Mouse (Mus musculus): ENCODE data around the gene Trappc4.
"Not testable (repeated sequence)": the region's sequence is repeated elsewhere in the genome, so short reads cannot be mapped to it uniquely, and the experiment has no call there.

Trappc4 gene

DNA sequence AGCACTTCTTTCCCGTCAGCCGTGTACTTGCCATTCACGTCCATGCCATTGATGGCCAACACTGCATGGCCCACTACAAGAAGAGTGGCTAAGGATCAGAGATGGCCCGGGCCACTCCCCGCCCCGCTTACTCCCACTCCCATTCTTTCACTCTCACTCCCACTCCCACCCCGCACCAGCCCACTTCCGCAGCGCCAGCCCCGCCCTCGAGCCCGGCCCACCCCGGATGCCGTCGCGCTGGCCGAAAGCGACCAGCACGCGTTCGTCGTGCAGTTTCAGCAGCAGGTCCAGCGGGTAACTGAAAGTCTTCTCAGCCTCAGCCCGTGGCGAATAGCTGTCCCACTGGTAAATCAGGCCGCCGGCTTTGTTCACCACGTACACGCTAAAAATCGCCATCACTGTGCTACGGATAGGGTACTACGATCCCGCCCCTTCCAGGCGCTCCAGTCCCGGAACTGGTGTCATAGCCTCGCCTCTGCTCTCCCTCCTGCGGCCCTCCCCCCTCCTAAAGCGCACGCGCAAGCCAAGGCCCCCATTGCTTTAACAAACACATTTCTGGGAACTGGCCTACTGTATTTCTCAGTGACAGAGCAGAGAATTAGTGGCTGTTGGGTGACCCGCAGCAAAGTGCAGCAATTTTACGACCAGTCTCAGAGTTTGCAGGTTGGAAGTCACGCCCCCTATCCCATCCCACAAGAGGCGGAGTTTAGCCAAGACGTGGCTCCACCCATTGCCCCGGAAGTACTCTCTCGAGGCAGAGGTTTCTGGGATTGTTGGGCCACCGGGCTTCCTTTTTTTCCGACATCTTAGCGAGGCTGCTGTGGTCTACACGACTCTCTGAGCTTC lies at the start of gene Trappc4, which contains the start of gene Rps25:
Gene Trappc4 (minus strand): TSS at position 695 of the 846 bp plus-strand sequence.
Gene Rps25 (plus strand): TSS at position 234 of the 846 bp plus-strand sequence.
- peak; percentile 87 to 91 for DNase-seq (ENCODE audit: low spot score in 2 of 2)

DNA sequence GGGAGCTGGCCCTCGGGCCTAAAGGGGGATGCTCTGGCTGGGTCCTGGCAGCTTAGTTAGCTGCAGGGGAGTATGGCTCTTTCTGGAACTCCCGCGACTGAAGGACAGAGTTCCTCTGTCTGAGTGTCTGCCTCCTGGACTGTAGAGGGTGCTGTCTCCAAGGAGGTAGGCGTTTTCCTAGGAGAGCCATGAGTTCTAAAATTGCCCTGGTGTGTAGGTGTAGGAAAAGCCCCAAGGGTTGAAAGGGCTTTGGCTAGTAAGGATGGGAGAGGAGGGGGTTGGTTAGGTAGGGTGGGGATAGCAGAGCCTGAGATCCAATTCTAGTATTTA lies 47.5 kb upstream of the Trappc4 start, which contains the start of gene Upk2:
Gene Upk2 (minus strand): TSS at position 86 of the 330 bp plus-strand sequence.
- no peak for DNase-seq (ENCODE audit: low spot score in 2 of 2)

GRCm38 (mm10) chr9:44454132-44454890 lies 46.9 kb upstream of the Trappc4 start:
- peak; percentile 60 to 85 for DNase-seq (ENCODE audit: low spot score in 2 of 2)

DNA sequence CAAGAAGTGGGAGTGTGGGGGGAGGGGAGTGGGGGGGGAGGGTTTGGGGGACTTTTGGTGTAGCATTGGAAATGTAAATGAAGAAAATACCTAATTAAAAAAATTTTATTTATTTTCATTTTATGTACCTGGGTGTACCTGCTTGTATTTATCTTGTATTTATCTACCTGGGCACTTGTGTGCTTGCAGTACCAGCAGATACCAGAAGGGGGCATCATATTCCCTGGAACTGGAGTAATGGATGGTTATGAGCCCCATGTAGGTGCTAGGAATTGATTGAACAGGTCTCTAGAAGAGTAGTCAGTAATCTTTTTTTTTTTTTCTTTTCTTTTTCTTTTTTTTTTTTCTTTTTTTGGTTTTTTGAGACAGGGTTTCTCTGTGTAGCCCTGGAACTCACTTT lies 43.0 kb upstream of the Trappc4 start:
- no peak for DNase-seq (ENCODE audit: low spot score in 2 of 2)

DNA sequence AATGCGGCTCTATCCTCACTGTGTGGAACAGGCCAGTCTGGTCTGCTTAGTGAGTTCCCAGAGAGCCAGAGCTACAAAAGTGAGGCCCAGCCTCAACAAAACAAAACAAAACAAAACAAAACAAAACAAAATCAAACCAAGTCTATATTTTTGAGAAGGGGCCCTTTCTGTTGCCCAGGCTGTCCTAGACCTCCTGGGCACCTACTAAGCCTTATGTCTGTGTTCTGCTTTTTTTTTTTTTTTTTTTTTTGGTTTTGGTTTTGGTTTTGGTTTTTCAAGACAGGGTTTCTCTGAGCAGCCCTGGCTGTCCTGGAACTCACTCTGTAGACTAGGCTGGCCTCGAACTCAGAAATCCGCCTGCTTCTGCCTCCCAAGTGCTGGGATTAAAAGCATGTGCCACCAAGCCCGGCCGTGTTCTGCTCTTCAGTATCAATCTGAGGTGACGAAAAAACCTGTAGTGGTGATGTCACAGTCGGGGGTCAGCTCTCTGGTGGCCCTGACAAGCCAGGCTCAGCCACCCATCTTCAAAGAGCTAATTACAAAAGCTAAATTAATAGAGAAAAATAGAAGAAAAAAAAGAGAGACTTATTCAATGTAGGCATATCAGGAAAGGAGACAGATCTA lies 37.1 kb upstream of the Trappc4 start:
- DNase-seq (ENCODE audit: low spot score in 2 of 2): not testable (repeated sequence)

GRCm38 (mm10) chr9:44440961-44441360 lies 33.6 kb upstream of the Trappc4 start, which contains the start of gene Foxr1:
TSS of gene Foxr1 (minus strand) at chr9:44441136.
- no peak for DNase-seq (ENCODE audit: low spot score in 2 of 2)

DNA sequence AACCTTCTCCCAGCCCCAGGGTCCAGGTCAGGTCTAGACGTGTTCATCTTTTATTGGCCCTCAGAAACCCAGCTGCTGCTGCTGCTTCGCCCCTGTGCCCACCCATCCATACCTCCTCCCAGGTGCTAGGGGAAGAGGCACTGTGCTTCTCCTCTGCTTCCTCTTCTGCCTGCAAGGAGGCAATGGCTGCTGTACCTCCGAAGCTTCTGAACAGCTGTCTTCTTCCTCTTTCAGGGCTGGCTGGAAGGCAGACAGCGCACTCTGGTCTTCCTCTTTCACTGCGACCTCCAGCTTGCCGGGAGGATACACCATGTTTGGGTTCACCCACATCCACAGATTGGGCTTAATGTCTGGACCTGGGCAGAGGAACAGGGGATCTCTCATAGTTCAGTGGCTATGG lies 28.3 kb upstream of the Trappc4 start:
- DNase-seq (ENCODE audit: low spot score in 2 of 2): no peak

DNA sequence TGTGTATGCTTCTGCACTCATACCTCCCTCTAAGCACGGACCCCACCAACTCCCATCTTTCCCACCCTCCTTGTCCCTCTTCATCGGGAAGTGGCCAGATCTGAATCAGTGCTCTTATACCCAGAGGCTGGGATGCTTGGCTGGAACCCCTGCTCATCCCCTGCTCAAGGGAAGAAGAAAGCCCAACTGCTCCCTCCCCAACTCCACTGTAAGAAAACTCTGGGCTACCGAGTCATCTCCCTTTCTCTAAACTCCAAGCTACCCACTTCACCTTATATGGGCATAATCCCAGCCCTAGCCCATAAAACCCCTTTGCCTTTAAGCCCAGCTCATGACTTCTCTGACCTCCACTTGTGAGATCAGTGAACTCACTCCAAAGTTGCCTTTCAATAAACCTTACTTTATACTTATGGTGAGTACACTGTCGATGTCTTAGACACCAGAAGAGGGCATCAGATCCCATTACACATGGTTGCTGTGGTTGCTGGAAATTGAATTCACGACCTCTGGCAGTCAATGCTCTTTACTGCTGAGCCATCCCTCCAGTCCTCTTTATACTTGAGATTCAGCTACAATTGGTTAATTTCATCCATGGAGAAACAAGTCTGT lies 25.3 kb upstream of the Trappc4 start:
- DNase-seq (ENCODE audit: low spot score in 2 of 2): no peak

GRCm38 (mm10) chr9:44423576-44423975 lies 16.2 kb upstream of the Trappc4 start:
- no peak for DNase-seq (ENCODE audit: low spot score in 2 of 2)

DNA sequence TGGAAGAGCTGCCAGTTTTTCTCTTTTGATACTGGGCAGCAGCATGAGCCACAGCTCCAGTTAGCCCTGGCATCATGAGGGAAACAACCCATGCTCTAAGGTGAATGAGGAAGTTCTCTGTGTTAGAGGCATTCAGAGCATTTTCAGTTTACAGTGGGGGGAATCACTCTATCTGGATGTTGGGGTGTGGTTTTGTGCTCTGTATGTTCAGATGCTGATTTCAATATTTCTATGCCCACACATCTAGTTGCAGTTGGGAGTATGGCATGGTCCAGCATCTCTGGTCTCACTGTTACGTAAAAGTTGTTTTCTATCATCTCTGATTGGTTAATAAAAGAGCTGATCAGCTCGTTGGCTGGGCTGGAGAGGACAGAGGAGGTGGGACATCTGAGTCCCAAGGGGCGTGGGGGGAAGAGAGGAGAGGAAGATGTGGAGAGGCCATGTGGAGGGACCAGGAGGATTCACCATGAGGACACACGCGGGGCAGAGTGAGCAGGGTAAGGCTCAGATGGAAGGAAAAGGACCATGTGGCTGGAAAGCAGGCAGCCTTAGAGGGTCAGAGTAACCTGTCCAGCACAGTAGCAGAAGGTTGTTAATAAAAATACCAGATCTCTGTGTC lies 13.0 kb upstream of the Trappc4 start:
- no peak for DNase-seq (ENCODE audit: low spot score in 2 of 2)

DNA sequence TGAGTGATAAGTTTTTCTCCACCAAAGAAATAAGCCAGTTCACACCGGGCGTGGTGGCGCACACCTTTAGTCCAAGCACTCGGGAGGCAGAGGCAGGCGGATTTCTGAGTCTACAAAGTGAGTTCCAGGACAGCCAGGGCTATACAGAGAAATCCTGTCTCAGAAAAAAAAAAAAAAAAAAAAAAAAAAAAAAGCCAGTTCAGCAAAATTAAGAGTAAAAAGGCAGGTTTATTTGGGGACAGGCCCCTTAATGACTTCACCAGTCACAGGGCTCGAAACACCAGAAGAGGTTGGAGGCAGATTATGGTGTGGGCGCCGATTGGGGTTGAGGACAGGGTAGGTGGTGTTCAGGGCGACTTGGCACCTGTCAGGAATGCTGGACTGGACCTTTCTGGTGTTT lies 12.3 kb upstream of the Trappc4 start:
- not testable (repeated sequence) for DNase-seq (ENCODE audit: low spot score in 2 of 2)

GRCm38 (mm10) chr9:44418519-44419385 lies 11.4 kb upstream of the Trappc4 start, which contains the start of gene Ccdc84:
TSS of gene Ccdc84 (minus strand) at chr9:44418569.
- DNase-seq (ENCODE audit: low spot score in 2 of 2): no peak

DNA sequence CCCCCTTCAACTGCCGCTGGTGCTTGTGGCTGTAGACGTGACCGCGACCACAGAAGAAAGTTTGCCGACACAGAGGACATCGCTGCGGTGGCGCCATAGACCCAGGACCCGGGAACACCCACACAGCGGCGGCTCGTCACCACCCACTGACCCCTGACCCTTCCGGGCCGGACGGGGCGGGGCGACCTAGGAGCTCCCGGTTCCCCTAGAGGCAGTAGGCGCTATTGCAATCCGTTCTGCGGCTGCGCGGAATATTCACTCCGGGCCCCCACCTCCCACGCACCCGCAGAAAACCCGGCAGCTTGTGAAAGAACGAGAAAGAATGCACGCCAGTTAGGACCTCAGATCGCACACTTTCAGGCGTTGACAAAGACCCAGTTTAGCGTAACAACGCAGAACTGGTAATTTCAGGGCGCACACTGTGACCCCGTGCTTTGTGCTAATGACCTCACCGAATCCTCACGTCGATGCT lies 10.5 kb upstream of the Trappc4 start:
- DNase-seq (ENCODE audit: low spot score in 2 of 2): peak; percentile 90 to 93

- DNase-seq (ENCODE audit: low spot score in 2 of 2): no peak
Measured at GRCm38 (mm10) chr9:44417156-44417891, 9.9 kb upstream of the Trappc4 start.

DNA sequence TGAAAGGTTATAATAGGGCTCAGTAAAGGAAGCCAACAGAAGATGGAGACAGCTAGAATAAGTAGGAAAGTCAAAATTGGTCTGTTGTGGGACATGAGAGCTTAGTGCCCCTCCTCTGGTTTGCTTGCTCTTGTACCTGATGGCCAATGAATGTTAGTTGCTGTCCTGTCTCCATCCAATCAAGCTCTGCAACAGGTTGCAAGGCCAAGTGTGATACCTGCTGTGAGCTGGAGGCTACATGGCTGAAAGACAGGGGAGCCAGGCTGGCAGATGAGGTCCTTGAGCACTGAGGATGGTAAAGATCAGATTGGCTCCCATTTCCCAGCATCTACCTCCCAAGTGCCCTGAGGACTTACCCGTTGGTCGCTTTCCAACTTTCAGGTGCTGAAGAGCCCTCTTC lies 5.4 kb upstream of the Trappc4 start:
- DNase-seq (ENCODE audit: low spot score in 2 of 2): no peak

- no peak for DNase-seq (ENCODE audit: low spot score in 2 of 2)
Measured at GRCm38 (mm10) chr9:44412306-44412705, 4.9 kb upstream of the Trappc4 start.

GRCm38 (mm10) chr9:44411601-44412130 lies 4.3 kb upstream of the Trappc4 start:
- DNase-seq (ENCODE audit: low spot score in 2 of 2): no peak

- no peak for DNase-seq (ENCODE audit: low spot score in 2 of 2)
Measured at GRCm38 (mm10) chr9:44410647-44411336, 3.4 kb upstream of the Trappc4 start.

DNA sequence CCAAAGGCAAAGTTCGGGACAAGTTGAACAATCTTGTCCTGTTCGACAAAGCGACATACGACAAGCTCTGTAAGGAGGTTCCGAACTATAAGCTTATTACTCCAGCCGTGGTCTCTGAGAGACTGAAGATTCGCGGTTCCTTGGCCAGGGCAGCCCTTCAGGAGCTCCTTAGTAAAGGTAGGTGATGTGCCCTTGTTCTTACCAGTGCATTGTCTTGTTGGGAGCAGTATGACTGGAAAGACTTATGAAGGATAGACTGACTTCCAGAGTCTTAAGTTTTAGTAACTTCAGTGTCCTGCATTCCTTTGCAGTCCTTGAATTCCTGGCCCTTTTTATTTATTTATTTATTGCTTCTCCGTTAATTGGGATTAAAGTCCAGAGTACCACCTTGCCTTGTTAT lies 1.3 kb upstream of the Trappc4 start:
- DNase-seq (ENCODE audit: low spot score in 2 of 2): not testable (repeated sequence)

All from frontal cortex, postnatal 10 days (tissue).